Mouse (Mus musculus) thymus, adult 2 months (tissue): ENCODE measurements around the gene Sqstm1. TPM values are rescaled to one million over a fixed set of nuclear protein-coding genes. Genes with fewer than 3 reads are reported as not detected.

Experiments used
- DNase-seq: peaks from one replicate; pipeline ENCODE4 v3.0.0; 2021
- H3K27ac ChIP-seq: fragments of 200-500 bp; 2 replicates; pipeline ENCODE4 v1.5.1; 2012; ENCODE audit warnings: low read length, control low read depth; ENCODE audit not compliant: control insufficient read depth, insufficient read depth
- H3K27me3 ChIP-seq: fragments of 200-500 bp; 2 replicates; pipeline ENCODE4 v1.6.1; 2012; ENCODE audit warnings: mild to moderate bottlenecking, low read length, moderate library complexity, mixed read lengths; ENCODE audit not compliant: control insufficient read depth, insufficient read depth
- H3K36me3 ChIP-seq: fragments of 200-500 bp; 2 replicates; pipeline ENCODE4 v1.6.1; 2012; ENCODE audit warnings: mild to moderate bottlenecking, low read length, moderate library complexity; ENCODE audit not compliant: control insufficient read depth, insufficient read depth
- H3K4me1 ChIP-seq: fragments of 200-500 bp; replicated peaks from 2 replicates; pipeline ENCODE4 v1.6.1; 2012; ENCODE audit warnings: low read length; ENCODE audit not compliant: control insufficient read depth, insufficient read depth
- H3K4me3 ChIP-seq: fragments of 200-500 bp; 2 replicates; pipeline ENCODE4 v1.5.1; 2012; ENCODE audit warnings: mild to moderate bottlenecking, low read length, control low read depth, moderate library complexity; ENCODE audit not compliant: control insufficient read depth, insufficient read depth
- CTCF ChIP-seq: fragments of 200-500 bp; IDR thresholded peaks from 2 replicates; pipeline ENCODE4 v1.5.1; 2012; ENCODE audit warnings: mild to moderate bottlenecking, control low read depth, low read length, moderate library complexity, borderline replicate concordance; ENCODE audit not compliant: control insufficient read depth, poor library complexity, insufficient read depth; ENCODE audit errors: extremely low read depth
- POLR2A ChIP-seq: fragments of 200-500 bp; IDR thresholded peaks from 2 replicates; pipeline ENCODE4 v1.6.1; 2012; ENCODE audit warnings: mild to moderate bottlenecking, low read length, control low read depth, moderate library complexity; ENCODE audit not compliant: control insufficient read depth, poor library complexity, insufficient read depth; ENCODE audit errors: extremely low read depth
- WGBS: fragments of 180-500 bp; shearing (Covaris S2); methylation state at CpG from one replicate; pipeline ENCODE4 v1.1.7; 2018; 5-methylcytosine and 5-hydroxymethylcytosine counted together
- polyA plus RNA-seq: library from polyadenylated mRNA; depleted of rRNA; stranded (reverse); fragments of >200 nt; gene quantifications from 2 replicates; pipeline ENCODE4 v1.2.3, GENCODE M21; 2012

The Sqstm1 gene
- polyA plus RNA-seq, 1 experiment = 173 TPM

- no peak overlapping the region for H3K4me3 ChIP-seq
- no peak for DNase-seq
- peaks cover 7% of the 10 kb centered on the region for H3K36me3 ChIP-seq
- 89% methylated on average over 7 of the region's 7 CpGs for WGBS
- TF ChIP-seq POLR2A = no peak
- TF ChIP-seq CTCF = no peak
- no peaks in the 10 kb centered on the region for H3K27me3 ChIP-seq
- H3K27ac ChIP-seq = no peak overlapping the region
- H3K4me1 ChIP-seq = no peaks in the 10 kb centered on the region
Observed at GRCm38 (mm10) chr11:50194070-50194469, 16.6 kb downstream of the Sqstm1 start.

- H3K4me1 ChIP-seq = no peaks in the 10 kb centered on the region
- no peak overlapping the region for H3K4me3 ChIP-seq
- no peak for TF ChIP-seq POLR2A
- TF ChIP-seq CTCF = no peak
- H3K36me3 ChIP-seq = no peaks in the 10 kb centered on the region
- no peaks in the 10 kb centered on the region for H3K27me3 ChIP-seq
- WGBS = 96% methylated on average over 3 of the region's 3 CpGs
- H3K27ac ChIP-seq = no peak overlapping the region
- no peak for DNase-seq
Observed at GRCm38 (mm10) chr11:50192278-50192677, 18.3 kb downstream of the Sqstm1 start.

GRCm38 (mm10) chr11:50190362-50190761, 20.3 kb downstream of the Sqstm1 start:
- no peaks in the 10 kb centered on the region for H3K4me1 ChIP-seq
- no peak for DNase-seq
- no peaks in the 10 kb centered on the region for H3K27me3 ChIP-seq
- H3K36me3 ChIP-seq = no peaks in the 10 kb centered on the region
- TF ChIP-seq CTCF (no peak), POLR2A (no peak)
- WGBS = 94% methylated on average over 4 of the region's 4 CpGs
- H3K4me3 ChIP-seq = no peak overlapping the region
- no peak overlapping the region for H3K27ac ChIP-seq

DNA sequence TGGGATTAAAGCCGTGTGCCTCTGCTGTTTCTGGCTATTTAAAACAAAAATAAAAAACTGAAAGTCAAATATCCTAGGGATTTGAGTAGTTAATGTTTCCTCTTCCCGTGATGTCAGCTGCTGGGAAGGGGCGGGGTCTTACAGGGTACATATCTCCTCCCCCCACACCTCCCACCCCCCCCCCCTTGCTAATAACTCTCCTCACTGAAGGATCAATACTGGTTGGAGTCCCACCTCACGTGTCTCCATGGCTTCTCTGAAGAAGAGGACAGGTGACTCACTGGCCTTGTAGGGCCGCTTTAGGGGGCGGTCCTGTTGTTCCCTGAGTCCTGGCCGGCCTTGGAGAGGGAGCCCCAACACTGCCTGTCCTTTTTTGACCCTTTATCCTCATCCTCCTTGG, 21.9 kb downstream of the Sqstm1 start:
- TF ChIP-seq CTCF = no peak
- no peak for TF ChIP-seq POLR2A
- Histone ChIP-seq H3K36me3 (no peaks in the 10 kb centered on the region), H3K4me3 (no peak overlapping the region), H3K27me3 (no peaks in the 10 kb centered on the region), H3K4me1 (no peaks in the 10 kb centered on the region), H3K27ac (no peak overlapping the region)
- WGBS = 97% methylated on average over 7 of the region's 7 CpGs
- no peak for DNase-seq

GRCm38 (mm10) chr11:50184788-50185187, 25.8 kb downstream of the Sqstm1 start:
- Histone ChIP-seq H3K27me3 (no peaks in the 10 kb centered on the region), H3K4me1 (no peaks in the 10 kb centered on the region), H3K27ac (no peak overlapping the region), H3K36me3 (no peaks in the 10 kb centered on the region), H3K4me3 (no peak overlapping the region)
- 92% methylated on average over 3 of the region's 3 CpGs for WGBS
- DNase-seq = no peak
- TF ChIP-seq POLR2A = no peak
- no peak for TF ChIP-seq CTCF

- TF ChIP-seq CTCF = no peak
- TF ChIP-seq POLR2A = no peak
- 51% methylated on average over 4 of the region's 4 CpGs for WGBS
- H3K4me1 ChIP-seq = no peaks in the 10 kb centered on the region
- DNase-seq = no peak
- H3K27me3 ChIP-seq = no peaks in the 10 kb centered on the region
- no peak overlapping the region for H3K4me3 ChIP-seq
- H3K36me3 ChIP-seq = no peaks in the 10 kb centered on the region
- H3K27ac ChIP-seq = no peak overlapping the region
Observed at GRCm38 (mm10) chr11:50182702-50183101, 27.9 kb downstream of the Sqstm1 start.

- WGBS = 95% methylated on average over 6 of the region's 6 CpGs
- H3K36me3 ChIP-seq = no peaks in the 10 kb centered on the region
- H3K4me1 ChIP-seq = no peaks in the 10 kb centered on the region
- no peak overlapping the region for H3K4me3 ChIP-seq
- no peak overlapping the region for H3K27ac ChIP-seq
- TF ChIP-seq POLR2A (no peak), CTCF (no peak)
- H3K27me3 ChIP-seq = no peaks in the 10 kb centered on the region
- DNase-seq = no peak
Observed at GRCm38 (mm10) chr11:50180478-50181231, 30.0 kb downstream of the Sqstm1 start.
